Mouse (Mus musculus) intestine, postnatal 0 days (tissue): ENCODE data around the gene Olfr487. TPM values are rescaled to one million over a fixed set of nuclear protein-coding genes. Genes with fewer than 3 reads are reported as not detected.
"Not testable (repeated sequence)": the region's sequence is repeated elsewhere in the genome, so short reads cannot be mapped to it uniquely, and the experiment has no call there.

Source experiments
- ATAC-seq: fragments of 200-750 bp; cut with Nextera tagmentation; 2 replicates; pipeline ENCODE4 v1.8.0; 2017; ENCODE audit warnings: mild to moderate bottlenecking, moderate TSS enrichment, moderate library complexity
- H3K27ac ChIP-seq: fragments of 300-500 bp; sonication (generic); 2 replicates; pipeline ENCODE4 v1.5.1; 2014; ENCODE audit warnings: mild to moderate bottlenecking, low read depth, low read length, moderate library complexity
- H3K27me3 ChIP-seq: fragments of 300-500 bp; sonication (generic); replicated peaks from 2 replicates; pipeline ENCODE4 v1.6.1; 2014; ENCODE audit warnings: low read length, mixed read lengths; ENCODE audit not compliant: control insufficient read depth, insufficient read depth
- H3K36me3 ChIP-seq: fragments of 300-500 bp; sonication (generic); 2 replicates; pipeline ENCODE4 v1.6.1; 2014; ENCODE audit warnings: mild to moderate bottlenecking, moderate library complexity; ENCODE audit not compliant: control insufficient read depth, insufficient read depth
- H3K4me1 ChIP-seq: fragments of 300-500 bp; sonication (generic); replicated peaks from 2 replicates; pipeline ENCODE4 v1.6.1; 2014; ENCODE audit warnings: antibody characterized with exemption, low read length, mixed read lengths; ENCODE audit not compliant: control insufficient read depth, insufficient read depth
- H3K4me2 ChIP-seq: fragments of 300-500 bp; sonication (generic); replicated peaks from 2 replicates; pipeline ENCODE4 v1.6.1; 2014; ENCODE audit warnings: low read depth, mild to moderate bottlenecking, moderate library complexity
- H3K4me3 ChIP-seq: fragments of 300-500 bp; sonication (generic); 2 replicates; pipeline ENCODE4 v1.5.1; 2014; ENCODE audit warnings: low read depth, low read length
- H3K9ac ChIP-seq: fragments of 300-500 bp; sonication (generic); 2 replicates; pipeline ENCODE4 v1.6.1; 2014; ENCODE audit warnings: mild to moderate bottlenecking, low read depth, low read length
- H3K9me3 ChIP-seq: fragments of 300-500 bp; sonication (generic); 2 replicates; pipeline ENCODE4 v1.6.1; 2016; ENCODE audit warnings: mixed run types; ENCODE audit not compliant: control insufficient read depth
- CTCF ChIP-seq: sonication (generic); IDR thresholded peaks from 2 replicates; pipeline ENCODE4 v1.5.1; 2016; ENCODE audit warnings: low read depth, mild to moderate bottlenecking, control low read depth, antibody characterized with exemption, moderate library complexity
- WGBS: fragments of 180-500 bp; shearing (Covaris S2); extraction: QIAGEN DNeasy Blood & Tissue Kit; methylation state at CpG from one replicate; pipeline ENCODE4 v1.1.7; 2014; 5-methylcytosine and 5-hydroxymethylcytosine counted together
- polyA plus RNA-seq: library from polyadenylated mRNA; unstranded; fragments of >200 nt; fragmentation: Nextera tagmentation; extraction: Ambion mirVana; gene quantifications from 2 replicates; pipeline ENCODE4 v1.2.1, GENCODE M21; 2015

Gene Olfr487
- polyA plus RNA-seq = not detected in 2 replicates

- not testable (repeated sequence) for H3K9me3 ChIP-seq, H3K27ac ChIP-seq, H3K36me3 ChIP-seq, H3K9ac ChIP-seq, H3K27me3 ChIP-seq, H3K4me2 ChIP-seq, H3K4me1 ChIP-seq, ATAC-seq, H3K4me3 ChIP-seq
Measured at GRCm38 (mm10) chr7:108214536-108214935, at the start of gene Olfr487. TSS of gene Olfr487 (minus strand) at chr7:108214636.

- H3K4me1 ChIP-seq = no peaks in the 10 kb centered on the region
- no peaks in the 10 kb centered on the region for H3K27me3 ChIP-seq
- no peak for TF ChIP-seq CTCF
- H3K36me3 ChIP-seq = no peaks in the 10 kb centered on the region
- no peak within 1 kb of the TSS for H3K4me2 ChIP-seq
- H3K27ac ChIP-seq = no peak within 1 kb of the TSS
- no peak for ATAC-seq
- no peak within 1 kb of the TSS for H3K4me3 ChIP-seq
- H3K9me3 ChIP-seq = no peaks in the 10 kb centered on the region
- no peak within 1 kb of the TSS for H3K9ac ChIP-seq
Measured at GRCm38 (mm10) chr7:108258247-108258646, 43.8 kb upstream of the Olfr487 start, which contains the start of gene Olfr488. TSS of gene Olfr488 (minus strand) at chr7:108258347.

GRCm38 (mm10) chr7:108233551-108233950 is 19.1 kb upstream of the Olfr487 start:
- no peak overlapping the region for H3K9ac ChIP-seq
- no peak overlapping the region for H3K27ac ChIP-seq
- TF ChIP-seq CTCF = no peak
- H3K9me3 ChIP-seq = no peaks in the 10 kb centered on the region
- no peak for ATAC-seq
- no peaks in the 10 kb centered on the region for H3K36me3 ChIP-seq
- no peak overlapping the region for H3K4me3 ChIP-seq
- no peaks in the 10 kb centered on the region for H3K27me3 ChIP-seq
- 73% methylated on average over 3 of the region's 3 CpGs for WGBS
- no peaks in the 10 kb centered on the region for H3K4me1 ChIP-seq
- H3K4me2 ChIP-seq = no peak overlapping the region

- WGBS = 74% methylated on average over 6 of the region's 6 CpGs
- ATAC-seq = no peak
Measured at GRCm38 (mm10) chr7:108196938-108197337, 17.5 kb downstream of the Olfr487 start.

GRCm38 (mm10) chr7:108196337-108196736 is 18.1 kb downstream of the Olfr487 start:
- not testable (repeated sequence) for H3K9me3 ChIP-seq, H3K36me3 ChIP-seq, H3K27ac ChIP-seq, H3K4me1 ChIP-seq, H3K4me2 ChIP-seq, ATAC-seq, H3K4me3 ChIP-seq, H3K9ac ChIP-seq, H3K27me3 ChIP-seq
- 61% methylated on average over 3 of the region's 3 CpGs for WGBS

More at GRCm38 (mm10) chr7:108196938-108197337, 17.5 kb downstream of the Olfr487 start:
- Histone ChIP-seq H3K4me3 (no peak overlapping the region), H3K36me3 (no peaks in the 10 kb centered on the region), H3K27ac (no peak overlapping the region), H3K9ac (no peak overlapping the region), H3K4me1 (no peaks in the 10 kb centered on the region), H3K9me3 (no peaks in the 10 kb centered on the region), H3K27me3 (no peaks in the 10 kb centered on the region), H3K4me2 (no peak overlapping the region)
- no peak for TF ChIP-seq CTCF

GRCm38 (mm10) chr7:108192714-108193113 is 21.7 kb downstream of the Olfr487 start:
- H3K4me2 ChIP-seq, H3K36me3 ChIP-seq, H3K4me3 ChIP-seq, H3K9ac ChIP-seq, H3K9me3 ChIP-seq, H3K4me1 ChIP-seq, ATAC-seq, H3K27ac ChIP-seq, H3K27me3 ChIP-seq: not testable (repeated sequence)
- WGBS = 63% methylated on average over 1 of the region's 1 CpGs

DNA sequence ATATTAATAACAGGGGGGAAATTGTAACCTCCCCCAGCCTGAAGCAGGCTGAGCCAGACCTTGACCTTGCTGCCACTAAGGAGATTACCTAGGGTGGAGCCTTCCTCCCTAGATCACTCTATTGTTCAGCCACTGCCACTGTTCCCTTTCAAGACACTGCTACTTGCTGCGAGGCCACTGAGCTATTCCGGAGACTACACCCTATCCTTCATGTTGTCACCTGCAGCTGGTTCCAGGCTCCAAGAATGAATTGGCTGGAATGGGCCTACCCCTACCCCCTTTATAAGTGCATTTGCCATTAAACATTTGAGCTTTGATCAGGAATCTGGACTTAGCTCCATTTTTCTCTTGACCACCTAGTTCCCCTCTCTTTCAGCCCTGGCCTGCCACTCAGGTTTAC is 23.2 kb downstream of the Olfr487 start:
- WGBS = 55% methylated on average over 2 of the region's 2 CpGs
- not testable (repeated sequence) for H3K27me3 ChIP-seq, H3K4me3 ChIP-seq, H3K9me3 ChIP-seq, H3K4me2 ChIP-seq, H3K9ac ChIP-seq, H3K4me1 ChIP-seq, ATAC-seq, H3K36me3 ChIP-seq, H3K27ac ChIP-seq

GRCm38 (mm10) chr7:108185237-108185636 is 29.2 kb downstream of the Olfr487 start:
- H3K27me3 ChIP-seq, H3K9ac ChIP-seq, ATAC-seq, H3K36me3 ChIP-seq, H3K4me1 ChIP-seq, H3K27ac ChIP-seq, H3K9me3 ChIP-seq, H3K4me2 ChIP-seq, H3K4me3 ChIP-seq: not testable (repeated sequence)
- 92% methylated on average over 2 of the region's 2 CpGs for WGBS

GRCm38 (mm10) chr7:108184401-108184800 is 30.0 kb downstream of the Olfr487 start:
- H3K4me2 ChIP-seq, H3K4me3 ChIP-seq, H3K9ac ChIP-seq, H3K4me1 ChIP-seq, H3K36me3 ChIP-seq, H3K27ac ChIP-seq, H3K27me3 ChIP-seq, H3K9me3 ChIP-seq, ATAC-seq: not testable (repeated sequence)
- WGBS = 64% methylated on average over 3 of the region's 3 CpGs

DNA sequence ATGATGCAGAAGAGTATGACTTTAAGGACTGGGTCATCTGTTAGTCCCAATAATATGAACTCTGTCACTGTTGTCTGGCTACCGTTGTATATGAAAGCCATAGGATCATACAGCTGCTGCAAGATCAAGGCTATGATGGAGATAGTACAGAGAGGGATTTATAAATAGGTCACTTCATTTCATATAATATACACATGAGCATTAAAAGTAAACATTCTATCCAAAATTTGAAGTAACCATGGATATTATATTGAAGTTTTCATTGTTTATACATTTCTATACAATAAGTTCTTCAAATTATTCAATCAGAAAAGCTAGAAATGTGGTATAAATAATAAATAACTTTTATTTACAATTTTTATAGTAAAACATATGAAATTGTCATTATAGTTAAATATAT is 41.8 kb downstream of the Olfr487 start, which contains the start of gene Olfr486:
TSS of gene Olfr486 (minus strand) at position 101 of the 400 bp plus-strand sequence.
- H3K27ac ChIP-seq, H3K4me1 ChIP-seq, H3K4me2 ChIP-seq, H3K9me3 ChIP-seq, ATAC-seq, H3K4me3 ChIP-seq, H3K36me3 ChIP-seq, H3K9ac ChIP-seq, H3K27me3 ChIP-seq: not testable (repeated sequence)
- 82% methylated on average over 1 of the region's 1 CpGs for WGBS
